Mouse (Mus musculus): ENCODE results near the gene Hecw1. TPM values are rescaled to one million over a fixed set of nuclear protein-coding genes. Genes with fewer than 3 reads are reported as not detected.
A peak's percentile ranks its signal among the peaks of the same experiment; 100 is the strongest.
"Not testable (repeated sequence)": the region's sequence is repeated elsewhere in the genome, so short reads cannot be mapped to it uniquely, and the experiment has no call there.

Hecw1 gene
- total RNA-seq, 4 experiments from 2014 or later: 101 to 122 (median 105) TPM

GRCm38 (mm10) chr13:14374470-14374869, 148.6 kb downstream of the Hecw1 start:
- DNase-seq (ENCODE audit: low spot score in 2 of 2): no peak

- peak in 1 of 2 experiments; percentile 11 for DNase-seq (ENCODE audit: low spot score in 2 of 2)
Observed at GRCm38 (mm10) chr13:14365546-14365945, 157.5 kb downstream of the Hecw1 start.

GRCm38 (mm10) chr13:14327252-14327651, 195.8 kb downstream of the Hecw1 start:
- no peak for DNase-seq (ENCODE audit: low spot score in 2 of 2)

GRCm38 (mm10) chr13:14306617-14307016, 216.4 kb downstream of the Hecw1 start:
- no peak for DNase-seq (ENCODE audit: low spot score in 2 of 2)

- no peak for DNase-seq (ENCODE audit: low spot score in 2 of 2)
Observed at GRCm38 (mm10) chr13:14304103-14304502, 218.9 kb downstream of the Hecw1 start.

- DNase-seq (ENCODE audit: low spot score in 2 of 2): no peak
Observed at GRCm38 (mm10) chr13:14302921-14303320, 220.1 kb downstream of the Hecw1 start.

GRCm38 (mm10) chr13:14290016-14290415, 233.0 kb downstream of the Hecw1 start:
- no peak for DNase-seq (ENCODE audit: low spot score in 2 of 2)

- DNase-seq (ENCODE audit: low spot score in 2 of 2): peak in 1 of 2 experiments; percentile 44
Observed at GRCm38 (mm10) chr13:14271476-14271875, 251.6 kb downstream of the Hecw1 start.

GRCm38 (mm10) chr13:14260939-14261338, 262.1 kb downstream of the Hecw1 start:
- not testable (repeated sequence) for DNase-seq (ENCODE audit: low spot score in 2 of 2)

GRCm38 (mm10) chr13:14245946-14246345, 277.1 kb downstream of the Hecw1 start:
- DNase-seq (ENCODE audit: low spot score in 2 of 2): no peak

GRCm38 (mm10) chr13:14179669-14180068, 343.4 kb downstream of the Hecw1 start:
- DNase-seq (ENCODE audit: low spot score in 2 of 2): no peak

- DNase-seq (ENCODE audit: low spot score in 2 of 2): no peak
Observed at GRCm38 (mm10) chr13:14177989-14178388, 345.0 kb downstream of the Hecw1 start.

Other genes with a start within 250 kb of the Hecw1 start
- gene Mrpl32, start 89.9 kb upstream of the Hecw1 start, total RNA-seq (2022): 10 to 100 TPM; 24.0 to 29.4 (median 26.8) TPM
- gene Psma2, start 90.0 kb upstream of the Hecw1 start, total RNA-seq (2022): 10 to 100 TPM; 58.9 to 67.1 (median 64.5) TPM
- gene AW209491, start 106.9 kb upstream of the Hecw1 start, total RNA-seq (2022): 10 to 100 TPM; 23.1 to 26.6 (median 24.7) TPM

Data from left cerebral cortex, adult 8-10 months (tissue).